Mouse (Mus musculus): Measurements from ENCODE around the gene Slc23a2. TPM values are rescaled to one million over a fixed set of nuclear protein-coding genes. Genes with fewer than 3 reads are reported as not detected.

Gene Slc23a2
- polyA plus RNA-seq, 1 experiment from 2014 or later: 7.8 TPM

DNA sequence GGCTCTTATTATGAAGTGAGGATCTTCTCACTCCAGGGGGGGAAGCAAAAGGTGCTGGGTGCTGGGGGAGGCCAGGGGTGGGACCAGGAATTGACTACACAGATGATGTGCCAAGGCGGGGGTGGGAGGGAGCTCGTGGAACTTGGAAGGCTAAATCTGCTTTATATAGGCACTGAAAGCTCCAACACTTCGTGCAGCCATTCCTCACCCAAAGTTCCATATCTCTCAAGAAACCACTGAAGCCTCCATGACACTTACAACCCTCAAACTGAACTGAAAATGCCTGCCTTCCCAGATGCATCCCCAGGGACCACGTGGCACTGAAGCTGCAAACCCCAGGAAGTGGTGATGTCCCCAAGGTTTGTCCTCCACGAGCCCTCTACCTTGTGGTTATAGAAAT is 141.0 kb downstream of the Slc23a2 start:
- no peak overlapping the region for H3K9ac ChIP-seq
- 68% methylated on average over 5 of the region's 5 CpGs for WGBS
- no peak overlapping the region for H3K4me2 ChIP-seq
- no peaks in the 10 kb centered on the region; the same call in 1 of the 2 replicates for H3K36me3 ChIP-seq
- H3K4me3 ChIP-seq: no peak overlapping the region
- no peaks in the 10 kb centered on the region for H3K9me3 ChIP-seq (replicated peaks)
- no peak overlapping the region for H3K27ac ChIP-seq
- peaks cover 25% of the 10 kb centered on the region for H3K4me1 ChIP-seq (replicated peaks)
- no peak for ATAC-seq (replicated peaks; ENCODE audit: insufficient number of reproducible peaks, insufficient read depth, low FRiP score, low read depth)
- H3K27me3 ChIP-seq: no peaks in the 10 kb centered on the region

Other genes starting within 250 kb of the Slc23a2 start
- 95.1 and 106 TPM in 2 replicates for gene Prnp, start 235.2 kb downstream of the Slc23a2 start, polyA plus RNA-seq (2015; fragmentation: Nextera tagmentation; extraction: Ambion mirVana)
- gene Prn, start 235.2 kb downstream of the Slc23a2 start, polyA plus RNA-seq (2015; fragmentation: Nextera tagmentation; extraction: Ambion mirVana): 0.22 TPM in 1 of 2 replicates, not detected in the other
- gene Prnd, start 194.2 kb downstream of the Slc23a2 start, polyA plus RNA-seq (2015; fragmentation: Nextera tagmentation; extraction: Ambion mirVana): 25.9 and 28.0 TPM in 2 replicates
- gene Rassf2, start 114.8 kb downstream of the Slc23a2 start, polyA plus RNA-seq (2015; fragmentation: Nextera tagmentation; extraction: Ambion mirVana): 9.2 and 13.9 TPM in 2 replicates
- 40.2 and 41.3 TPM in 2 replicates for gene Tmem230, start 102.7 kb upstream of the Slc23a2 start, polyA plus RNA-seq (2015; fragmentation: Nextera tagmentation; extraction: Ambion mirVana)
- 138 and 157 TPM in 2 replicates for gene Pcna, start 108.2 kb upstream of the Slc23a2 start, polyA plus RNA-seq (2015; fragmentation: Nextera tagmentation; extraction: Ambion mirVana)
- 20.8 and 26.9 TPM in 2 replicates for gene Cds2, start 118.0 kb upstream of the Slc23a2 start, polyA plus RNA-seq (2015; fragmentation: Nextera tagmentation; extraction: Ambion mirVana)
- gene Prokr2, start 240.3 kb upstream of the Slc23a2 start, polyA plus RNA-seq (2015; fragmentation: Nextera tagmentation; extraction: Ambion mirVana): 0.63 and 1.2 TPM in 2 replicates

Measured in heart, embryonic 15.5 days (tissue).